Mouse (Mus musculus) macrophage (primary cell): ENCODE measurements around the gene Pla2g2f. TPM values are rescaled to one million over a fixed set of nuclear protein-coding genes. Genes with fewer than 3 reads are reported as not detected.

Experiments
- H3K27ac ChIP-seq: fragments of 350-480 bp; formaldehyde crosslinking; 2 replicates; pipeline ENCODE4 v1.9.0; 2021
- H3K36me3 ChIP-seq: fragments of 350-480 bp; formaldehyde crosslinking; 2 replicates; pipeline ENCODE4 v1.9.0; 2021; ENCODE audit errors: inconsistent target
- H3K4me3 ChIP-seq: fragments of 350-480 bp; formaldehyde crosslinking; 2 replicates; pipeline ENCODE4 v1.9.0; 2021; ENCODE audit errors: inconsistent target
- H3K79me2 ChIP-seq: fragments of 350-480 bp; formaldehyde crosslinking; 2 replicates; pipeline ENCODE4 v1.9.0; 2021; ENCODE audit errors: inconsistent target
- WGBS: methylation state at CpG from one replicate; pipeline ENCODE4 v1.1.7; 2026; ENCODE audit warnings: inconsistent platforms; ENCODE audit not compliant: missing documents; 5-methylcytosine and 5-hydroxymethylcytosine counted together
- polyA plus RNA-seq: library from polyadenylated mRNA; stranded (reverse); fragments of 250-400 nt; gene quantifications from 3 replicates; pipeline ENCODE4 v1.2.4, GENCODE M21; 2018; ENCODE audit warnings: inconsistent platforms

Pla2g2f gene
- polyA plus RNA-seq, 1 experiment from 2014 or later, result not detected

GRCm38 (mm10) chr4:138714186-138714585, 43.2 kb downstream of the Pla2g2f start:
- H3K36me3 ChIP-seq, result no peaks in the 10 kb centered on the region
- 83% methylated on average over 1 of the region's 1 CpGs for WGBS
- H3K79me2 ChIP-seq, result no peaks in the 10 kb centered on the region
- no peak overlapping the region for H3K27ac ChIP-seq
- no peak overlapping the region for H3K4me3 ChIP-seq

- Histone ChIP-seq H3K79me2 (no peaks in the 10 kb centered on the region), H3K4me3 (no peak overlapping the region), H3K36me3 (no peaks in the 10 kb centered on the region), H3K27ac (no peak overlapping the region)
- WGBS, result 79% methylated on average over 8 of the region's 8 CpGs
Observed at GRCm38 (mm10) chr4:138712621-138713020, 44.8 kb downstream of the Pla2g2f start.

GRCm38 (mm10) chr4:138712096-138712495, 45.3 kb downstream of the Pla2g2f start:
- H3K4me3 ChIP-seq, result no peak overlapping the region
- WGBS, result 81% methylated on average over 11 of the region's 11 CpGs
- H3K36me3 ChIP-seq, result no peaks in the 10 kb centered on the region
- H3K79me2 ChIP-seq, result no peaks in the 10 kb centered on the region
- H3K27ac ChIP-seq, result no peak overlapping the region

- WGBS, result 69% methylated on average over 17 of the region's 17 CpGs
- Histone ChIP-seq H3K27ac (no peak overlapping the region), H3K4me3 (no peak overlapping the region), H3K79me2 (no peaks in the 10 kb centered on the region), H3K36me3 (no peaks in the 10 kb centered on the region)
Observed at GRCm38 (mm10) chr4:138711051-138711820, 46.2 kb downstream of the Pla2g2f start.

GRCm38 (mm10) chr4:138710633-138711032, 46.8 kb downstream of the Pla2g2f start:
- Histone ChIP-seq H3K79me2 (no peaks in the 10 kb centered on the region), H3K4me3 (no peak overlapping the region), H3K27ac (no peak overlapping the region), H3K36me3 (no peaks in the 10 kb centered on the region)
- WGBS, result 89% methylated on average over 11 of the region's 11 CpGs

DNA sequence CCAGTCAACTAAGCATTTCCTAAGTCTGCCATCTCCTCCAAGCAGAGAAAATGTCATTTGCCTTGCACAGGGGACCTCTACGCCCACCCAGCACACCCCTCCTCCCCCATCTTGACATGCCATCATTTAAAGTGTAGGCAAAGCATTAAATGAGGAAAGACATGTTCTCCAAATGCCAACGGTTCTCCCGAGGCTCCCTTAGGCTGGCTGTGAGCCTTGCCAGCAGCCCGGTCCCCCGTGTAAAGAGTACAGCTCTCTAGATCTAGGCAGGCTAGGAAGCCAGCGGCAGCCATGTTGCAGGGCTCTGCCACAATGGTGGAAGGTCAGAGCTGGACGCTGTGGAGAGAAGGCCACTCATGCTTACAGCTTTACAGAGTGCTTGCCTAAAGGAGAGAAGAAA, 47.5 kb downstream of the Pla2g2f start:
- 76% methylated on average over 6 of the region's 7 CpGs for WGBS
- H3K79me2 ChIP-seq, result no peaks in the 10 kb centered on the region
- H3K4me3 ChIP-seq, result no peak overlapping the region
- no peaks in the 10 kb centered on the region for H3K36me3 ChIP-seq
- no peak overlapping the region for H3K27ac ChIP-seq

DNA sequence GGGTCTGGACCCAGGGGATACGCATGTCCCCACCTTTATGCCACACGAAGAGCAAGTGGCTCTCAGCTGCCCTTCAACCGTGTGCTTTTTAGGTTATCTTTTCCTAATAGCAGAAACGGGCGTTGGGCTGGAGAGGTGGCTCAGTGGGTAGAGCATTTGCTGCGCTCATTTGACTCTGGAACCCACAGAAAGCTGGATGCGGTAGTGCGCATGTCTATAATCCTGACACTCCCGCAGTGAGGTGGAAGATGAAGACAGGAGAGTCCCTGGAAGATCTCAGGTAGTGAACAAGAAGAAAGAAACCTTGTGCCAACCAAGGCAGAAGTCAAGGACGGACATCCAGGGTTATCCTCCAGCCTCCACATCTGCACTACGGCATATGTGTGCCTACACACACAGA, 48.2 kb downstream of the Pla2g2f start:
- 89% methylated on average over 10 of the region's 11 CpGs for WGBS
- Histone ChIP-seq H3K4me3 (no peak overlapping the region), H3K36me3 (no peaks in the 10 kb centered on the region), H3K79me2 (no peaks in the 10 kb centered on the region), H3K27ac (no peak overlapping the region)

- Histone ChIP-seq H3K36me3 (no peaks in the 10 kb centered on the region), H3K27ac (no peak overlapping the region), H3K79me2 (no peaks in the 10 kb centered on the region), H3K4me3 (no peak overlapping the region)
- WGBS, result 13% methylated on average over 7 of the region's 7 CpGs
Observed at GRCm38 (mm10) chr4:138708636-138709035, 48.8 kb downstream of the Pla2g2f start.

DNA sequence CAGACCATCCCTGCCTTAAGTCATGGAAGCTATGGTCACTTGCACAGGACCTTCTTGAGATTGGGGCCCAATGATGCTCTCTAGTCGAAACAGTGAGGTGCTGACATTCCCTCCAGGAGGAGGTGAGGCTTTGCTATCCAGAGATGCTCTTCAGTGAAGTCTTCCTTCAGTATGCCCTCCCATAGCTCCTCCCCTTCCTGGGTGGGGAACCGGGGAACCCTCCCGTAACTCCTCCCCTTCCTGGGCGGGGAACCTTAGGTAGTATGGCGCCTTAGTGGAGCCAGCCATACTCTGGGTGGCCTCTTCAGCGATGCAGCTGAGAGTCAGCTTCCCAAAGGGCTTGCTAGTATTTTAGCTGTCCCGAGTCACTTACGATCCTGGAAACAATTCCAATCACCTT, 50.8 kb downstream of the Pla2g2f start:
- 89% methylated on average over 8 of the region's 8 CpGs for WGBS
- no peak overlapping the region for H3K27ac ChIP-seq
- no peak overlapping the region for H3K4me3 ChIP-seq
- no peaks in the 10 kb centered on the region for H3K79me2 ChIP-seq
- H3K36me3 ChIP-seq, result no peaks in the 10 kb centered on the region

- 91% methylated on average over 4 of the region's 4 CpGs for WGBS
Observed at GRCm38 (mm10) chr4:138704169-138704568, 53.3 kb downstream of the Pla2g2f start.

GRCm38 (mm10) chr4:138703591-138703990, 53.8 kb downstream of the Pla2g2f start:
- H3K36me3 ChIP-seq, result no peaks in the 10 kb centered on the region
- H3K79me2 ChIP-seq, result no peaks in the 10 kb centered on the region
- no peak overlapping the region for H3K27ac ChIP-seq
- 61% methylated on average over 7 of the region's 7 CpGs for WGBS
- H3K4me3 ChIP-seq, result no peak overlapping the region

More at GRCm38 (mm10) chr4:138704169-138704568, 53.3 kb downstream of the Pla2g2f start:
- Histone ChIP-seq H3K4me3 (no peak overlapping the region), H3K27ac (no peak overlapping the region), H3K36me3 (no peaks in the 10 kb centered on the region), H3K79me2 (no peaks in the 10 kb centered on the region)

DNA sequence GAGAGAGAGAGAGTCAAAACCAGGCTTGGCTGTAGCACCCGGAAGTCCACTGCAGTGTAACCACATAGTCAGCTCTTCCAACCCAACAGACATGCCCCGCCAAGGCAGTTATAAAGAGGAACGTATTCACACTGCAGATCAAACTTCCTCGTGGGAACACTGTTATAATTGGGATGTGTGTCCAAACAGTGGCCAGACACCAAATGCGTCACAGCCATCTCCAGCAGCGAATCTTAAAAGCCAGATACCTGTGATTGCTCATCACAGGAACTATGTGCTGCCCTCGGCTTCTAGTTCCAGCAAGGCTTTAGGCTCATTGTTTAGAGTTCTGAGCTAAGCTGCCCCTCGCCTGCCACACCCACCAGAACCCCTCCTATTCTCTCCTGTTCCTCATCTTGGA, 54.9 kb downstream of the Pla2g2f start:
- Histone ChIP-seq H3K79me2 (no peaks in the 10 kb centered on the region), H3K4me3 (no peak overlapping the region), H3K27ac (no peak overlapping the region), H3K36me3 (no peaks in the 10 kb centered on the region)
- WGBS, result 70% methylated on average over 8 of the region's 8 CpGs

- WGBS, result 64% methylated on average over 2 of the region's 2 CpGs
- Histone ChIP-seq H3K36me3 (no peaks in the 10 kb centered on the region), H3K27ac (no peak overlapping the region), H3K4me3 (no peak overlapping the region), H3K79me2 (no peaks in the 10 kb centered on the region)
Observed at GRCm38 (mm10) chr4:138702031-138702430, 55.4 kb downstream of the Pla2g2f start.

- WGBS, result 78% methylated on average over 8 of the region's 8 CpGs
- H3K4me3 ChIP-seq, result no peak overlapping the region
Observed at GRCm38 (mm10) chr4:138701111-138701510, 56.3 kb downstream of the Pla2g2f start.

More at GRCm38 (mm10) chr4:138701111-138701510, 56.3 kb downstream of the Pla2g2f start:
- no peak overlapping the region for H3K27ac ChIP-seq
- H3K79me2 ChIP-seq, result no peaks in the 10 kb centered on the region
- no peaks in the 10 kb centered on the region for H3K36me3 ChIP-seq
